25 mouse cellular contexts compared by ENCODE assay signal in genomic region chr4:117361558-117361873, GRCm38 (mm10).
DNase-seq lines count a peak whose midpoint lies in the region; ATAC-seq and TF ChIP-seq lines count a peak whose summit lies in the region.
"Had no signal": no experiment of that assay in that cellular context is flagged by ENCODE, and none has a peak within 500 bp of the region (broad histone marks: within the 10 kb centered on the region; RNA-seq: fewer than 3 reads in every experiment).

No protein-coding gene starts in this region.

- WGBS in midbrain, embryonic 10.5 days, result 17% methylated on average over 7 of the region's 7 CpGs
- 12% methylated on average over 7 of the region's 7 CpGs for WGBS in midbrain, postnatal 0 days
- 10% methylated on average over 7 of the region's 7 CpGs for WGBS in midbrain, embryonic 11.5 days
- 4% methylated on average over 7 of the region's 7 CpGs for WGBS in midbrain, embryonic 16.5 days

- no peak for DNase-seq in midbrain, embryonic 10.5 days (ENCODE audit: low spot score)
- no peak for DNase-seq in midbrain, postnatal 0 days (ENCODE audit: low spot score)
- DNase-seq in midbrain, embryonic 11.5 days (ENCODE audit: low spot score, missing footprints), result no peak
- DNase-seq in spleen, postnatal 36 days (ENCODE audit: low spot score in 2 of 2), result no peak
- DNase-seq in Muller cell, postnatal 12 days (ENCODE audit: inconsistent ontology term), result no peak
- no peak for DNase-seq in lung, postnatal 36 days
- DNase-seq: adrenal gland, adult 8-10 months; cerebellum, adult 8-10 months; cerebellum, postnatal 25 days; gastrocnemius, postnatal 10 days; heart, postnatal 14 days; kidney, adult 9 months; layer of hippocampus, postnatal 36 days; lung, postnatal 14 days; thymus, postnatal 14 days had no signal

- TF ChIP-seq CTCF in midbrain, postnatal 0 days (IDR thresholded peaks at IDR 0.05), result no peak

- H3K4me1 ChIP-seq in midbrain, embryonic 10.5 days, result peaks cover 55% of the 10 kb centered on the region
- H3K4me1 ChIP-seq in midbrain, postnatal 0 days (ENCODE audit: insufficient read depth, low read length), result peaks cover 3% of the 10 kb centered on the region; the same call in 1 of the 2 replicates
- H3K4me1 ChIP-seq in brown adipose tissue, adult 24 weeks (ENCODE audit: control insufficient read depth, insufficient read depth, insufficient read length, low read length), result peaks cover 31% of the 10 kb centered on the region
- H3K4me1 ChIP-seq in midbrain, embryonic 11.5 days (ENCODE audit: control insufficient read depth, insufficient read depth, low read length), result peaks cover 22% of the 10 kb centered on the region
- H3K4me1 ChIP-seq in midbrain, embryonic 16.5 days (ENCODE audit: control insufficient read depth, insufficient read depth, low read length), result peaks cover 17% of the 10 kb centered on the region
- H3K4me1 ChIP-seq: liver, embryonic 15.5 days had no signal

- H3K9me3 ChIP-seq in midbrain, embryonic 10.5 days (replicated peaks), result no peaks in the 10 kb centered on the region
- H3K9me3 ChIP-seq in midbrain, postnatal 0 days (ENCODE audit: low read length), result no peaks in the 10 kb centered on the region
- no peaks in the 10 kb centered on the region for H3K9me3 ChIP-seq in midbrain, embryonic 11.5 days (ENCODE audit: control insufficient read depth, low read length)
- H3K9me3 ChIP-seq in midbrain, embryonic 16.5 days (replicated peaks; ENCODE audit: control insufficient read depth, low read length, poor library complexity, severe bottlenecking), result no peaks in the 10 kb centered on the region
- H3K9me3 ChIP-seq: hindbrain, embryonic 13.5 days; limb, embryonic 12.5 days; liver, embryonic 15.5 days; neural tube, embryonic 13.5 days had no signal

- H3K9ac ChIP-seq in midbrain, postnatal 0 days (replicated peaks; ENCODE audit: low read length, poor library complexity, severe bottlenecking), result no peak overlapping the region
- H3K9ac ChIP-seq in midbrain, embryonic 11.5 days (ENCODE audit: low read length), result no peak overlapping the region
- H3K9ac ChIP-seq in midbrain, embryonic 16.5 days (ENCODE audit: low read depth, low read length), result no peak overlapping the region
- H3K9ac ChIP-seq: hindbrain, embryonic 13.5 days; limb, embryonic 12.5 days; liver, embryonic 15.5 days; lung, embryonic 14.5 days; neural tube, embryonic 13.5 days had no signal

- H3K4me2 ChIP-seq in midbrain, postnatal 0 days (ENCODE audit: low read depth, low read length, poor library complexity, severe bottlenecking), result no peak overlapping the region
- peak overlapping the region; percentile 27; the same call in 1 of the 2 replicates for H3K4me2 ChIP-seq in midbrain, embryonic 11.5 days
- H3K4me2 ChIP-seq in midbrain, embryonic 16.5 days (ENCODE audit: low read length), result no peak overlapping the region
- H3K4me2 ChIP-seq: hindbrain, embryonic 13.5 days; limb, embryonic 12.5 days; liver, embryonic 15.5 days; lung, embryonic 14.5 days; neural tube, embryonic 13.5 days had no signal

- no peaks in the 10 kb centered on the region for H3K36me3 ChIP-seq in midbrain, embryonic 10.5 days
- no peaks in the 10 kb centered on the region for H3K36me3 ChIP-seq in midbrain, postnatal 0 days (ENCODE audit: insufficient read depth, low read length)
- no peaks in the 10 kb centered on the region for H3K36me3 ChIP-seq in midbrain, embryonic 11.5 days (ENCODE audit: control insufficient read depth, insufficient read depth, low read length)
- no peaks in the 10 kb centered on the region for H3K36me3 ChIP-seq in midbrain, embryonic 16.5 days (ENCODE audit: control insufficient read depth, insufficient read depth, low read length)
- H3K36me3 ChIP-seq: hindbrain, embryonic 13.5 days; limb, embryonic 12.5 days; liver, embryonic 15.5 days; neural tube, embryonic 13.5 days had no signal

- no peak for ATAC-seq in midbrain, postnatal 0 days (ENCODE audit: low FRiP score)
- ATAC-seq in midbrain, embryonic 11.5 days (ENCODE audit: low FRiP score), result peak; percentile 71
- ATAC-seq in midbrain, embryonic 16.5 days, result 0 out of 2 replicates have a peak, but pooled peaks have one; percentile 26
- ATAC-seq: activated CD4-positive, CD25-positive, alpha-beta regulatory T cell, adult 4 months; intestine, postnatal 0 days had no signal

- H3K27ac ChIP-seq in midbrain, embryonic 10.5 days (replicated peaks), result peak overlapping the region; percentile 55
- no peak overlapping the region for H3K27ac ChIP-seq in midbrain, postnatal 0 days (ENCODE audit: low read depth, low read length)
- peak overlapping the region; percentile 83; the same call in 1 of the 2 replicates for H3K27ac ChIP-seq in brown adipose tissue, adult 24 weeks (replicated peaks; ENCODE audit: low read depth, low read length)
- no peak overlapping the region; the same call in 1 of the 2 replicates for H3K27ac ChIP-seq in midbrain, embryonic 11.5 days (ENCODE audit: low read depth, low read length)
- no peak overlapping the region for H3K27ac ChIP-seq in midbrain, embryonic 16.5 days (ENCODE audit: low read length)
- H3K27ac ChIP-seq: hindbrain, embryonic 13.5 days; limb, embryonic 12.5 days; liver, embryonic 15.5 days; neural tube, embryonic 13.5 days had no signal

- peak overlapping the region; percentile 12; the same call in 1 of the 2 replicates for H3K4me3 ChIP-seq in midbrain, embryonic 10.5 days
- H3K4me3 ChIP-seq in midbrain, postnatal 0 days (ENCODE audit: low read depth, low read length), result no peak overlapping the region
- H3K4me3 ChIP-seq in brown adipose tissue, adult 24 weeks (ENCODE audit: insufficient read depth, low read depth, low read length), result no peak overlapping the region
- H3K4me3 ChIP-seq in midbrain, embryonic 11.5 days (ENCODE audit: low read depth, low read length), result no peak overlapping the region
- H3K4me3 ChIP-seq in midbrain, embryonic 16.5 days (ENCODE audit: low read depth, low read length), result no peak overlapping the region
- H3K4me3 ChIP-seq: hindbrain, embryonic 13.5 days; limb, embryonic 12.5 days; liver, embryonic 15.5 days; neural tube, embryonic 13.5 days had no signal

- peaks cover 100% of the 10 kb centered on the region for H3K27me3 ChIP-seq in midbrain, embryonic 10.5 days (ENCODE audit: low read depth, poor library complexity, severe bottlenecking)
- peaks cover 31% of the 10 kb centered on the region for H3K27me3 ChIP-seq in midbrain, postnatal 0 days (ENCODE audit: insufficient read depth, low read length)
- peaks cover 34% of the 10 kb centered on the region for H3K27me3 ChIP-seq in midbrain, embryonic 11.5 days (ENCODE audit: control insufficient read depth, insufficient read depth, low read length)
- H3K27me3 ChIP-seq in midbrain, embryonic 16.5 days (ENCODE audit: control insufficient read depth, insufficient read depth, low read depth, low read length), result peaks cover 32% of the 10 kb centered on the region
- H3K27me3 ChIP-seq: CH12.LX; liver, embryonic 15.5 days had no signal

Comparison
In these comparisons a context has a peak if more than half of its experiments do, and no peak if none do; other contexts are left out.
1. H3K27ac ChIP-seq: peak in midbrain, embryonic 10.5 days (single experiment) and brown adipose tissue, adult 24 weeks (single experiment); none in midbrain, postnatal 0 days (single experiment), midbrain, embryonic 11.5 days (single experiment) and midbrain, embryonic 16.5 days (single experiment).